Mouse (Mus musculus) CD8-positive naive resting alpha-beta T cell, adult 2 months (primary cell): ENCODE measurements at regions not wholly inside any gene's neighbourhood (a gene's known extent, or its start where the extent isn't known, plus 50 kb on each side); places are given as distances from the start of the nearest gene placed in this dataset.

Source experiments
- DNase-seq, 2 experiments: peaks; one replicate each; pipeline ENCODE4 v3.0.0; 2022; ENCODE audit warnings: low read depth in 2 of 2, low spot score in 2 of 2

- no peak for DNase-seq
Observed at GRCm38 (mm10) chr5:136619315-136620231, 52.3 kb upstream of the Cux1 start.

GRCm38 (mm10) chr5:136620234-136620633 lies 52.9 kb upstream of the Cux1 start:
- no peak for DNase-seq

GRCm38 (mm10) chr5:136621336-136622125 lies 54.2 kb upstream of the Cux1 start:
- no peak for DNase-seq

GRCm38 (mm10) chr5:136622152-136622551 lies 54.9 kb upstream of the Cux1 start:
- no peak for DNase-seq

DNA sequence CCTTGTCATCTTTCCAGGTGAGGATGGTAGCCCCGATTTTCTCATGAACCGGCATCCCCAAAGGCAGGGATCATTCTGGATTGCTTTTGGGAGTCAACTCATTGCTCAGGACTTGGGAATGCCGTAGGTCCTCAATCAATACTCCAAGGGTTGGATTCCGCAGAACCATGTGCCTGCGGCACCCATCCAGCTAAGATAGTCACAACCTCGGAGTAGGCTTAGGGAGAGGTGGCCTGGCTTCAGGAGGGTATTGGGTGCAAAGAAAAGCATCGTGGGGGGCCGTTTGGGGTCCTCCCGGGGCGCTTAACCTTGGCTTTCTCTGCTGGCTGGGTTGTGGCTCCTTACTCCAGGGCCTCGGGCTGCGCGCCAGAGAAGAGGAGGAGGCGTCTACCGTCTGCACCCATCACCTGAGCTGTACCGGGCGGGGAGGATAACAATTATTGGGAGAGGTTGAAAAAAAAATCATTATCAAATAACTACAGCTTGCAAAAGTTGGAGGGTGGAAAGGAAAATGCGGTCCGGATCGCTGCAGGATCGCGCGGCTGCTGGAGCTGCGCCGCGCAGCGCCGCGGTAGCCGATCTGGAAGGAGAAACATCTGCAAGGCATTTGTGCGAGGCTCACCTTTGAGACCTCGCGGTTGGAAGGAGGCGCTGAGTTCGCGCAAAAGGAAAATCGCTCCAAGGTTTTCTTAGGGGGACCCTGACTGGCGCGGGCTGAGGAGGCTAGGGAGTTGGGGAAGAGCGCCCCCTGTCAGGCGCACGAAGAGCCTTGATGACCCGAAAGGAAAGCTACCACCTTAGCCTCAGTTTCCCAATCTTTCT lies 55.6 kb upstream of the Cux1 start:
- DNase-seq, result peak; percentile 49 to 76

DNA sequence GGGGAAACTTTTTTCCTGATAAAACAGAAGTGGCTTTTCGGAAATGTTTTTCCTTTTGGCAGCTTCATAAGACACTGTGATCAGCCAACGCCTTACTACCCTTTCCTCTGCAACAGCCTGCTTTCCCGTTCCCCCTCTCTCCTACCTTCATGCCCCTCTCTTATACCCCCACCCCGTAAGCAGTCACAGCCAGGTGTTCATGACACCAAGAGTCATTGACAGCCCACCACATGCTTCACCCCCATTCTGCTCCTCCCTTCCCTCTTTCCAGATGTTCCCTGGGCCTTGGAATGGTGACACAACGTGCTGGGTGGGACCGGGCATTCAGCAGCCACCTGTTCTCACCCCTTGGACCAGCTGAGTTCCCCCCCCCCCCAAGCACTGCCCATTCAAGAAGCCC lies 56.5 kb upstream of the Cux1 start:
- DNase-seq, result no peak

DNA sequence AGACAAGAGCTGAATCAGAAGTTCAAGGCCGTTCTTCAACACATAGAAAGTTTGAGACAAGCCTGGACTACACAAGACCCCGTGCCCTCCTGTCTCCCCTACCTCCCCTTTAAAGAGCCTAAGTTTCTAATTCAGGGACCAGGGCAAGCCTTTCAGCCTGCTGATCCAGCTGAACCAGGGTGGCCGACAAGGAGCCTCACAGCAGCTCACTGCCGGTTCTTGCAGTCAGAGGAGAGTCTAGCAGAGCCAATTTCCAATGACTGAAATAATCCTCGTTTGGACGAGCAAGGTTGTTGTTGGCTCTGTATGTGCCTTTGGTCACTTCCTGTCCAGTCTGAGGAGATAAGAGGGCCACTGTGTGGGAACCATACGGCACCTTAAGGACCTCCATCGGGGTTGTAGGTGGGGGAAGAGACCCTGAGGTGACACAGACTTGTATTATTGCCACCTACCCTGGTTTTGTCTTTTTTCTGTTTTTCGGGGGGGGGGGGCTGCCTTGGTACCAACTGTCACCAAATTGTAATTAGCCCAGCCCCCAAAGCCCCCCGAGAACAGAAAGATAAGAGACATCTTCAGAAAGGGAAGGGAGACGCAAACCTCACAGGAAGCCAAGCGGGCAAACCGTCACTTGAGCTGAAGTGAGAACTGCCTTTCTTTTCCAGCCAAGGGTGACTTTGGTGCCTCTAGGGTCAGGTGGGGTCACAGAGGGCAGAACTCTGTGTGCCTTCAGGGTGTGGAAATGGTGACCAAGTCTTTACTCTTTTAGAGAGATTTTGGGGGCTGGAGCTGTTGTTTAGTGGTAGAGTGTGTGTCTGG lies 58.1 kb upstream of the Cux1 start:
- no peak for DNase-seq

DNA sequence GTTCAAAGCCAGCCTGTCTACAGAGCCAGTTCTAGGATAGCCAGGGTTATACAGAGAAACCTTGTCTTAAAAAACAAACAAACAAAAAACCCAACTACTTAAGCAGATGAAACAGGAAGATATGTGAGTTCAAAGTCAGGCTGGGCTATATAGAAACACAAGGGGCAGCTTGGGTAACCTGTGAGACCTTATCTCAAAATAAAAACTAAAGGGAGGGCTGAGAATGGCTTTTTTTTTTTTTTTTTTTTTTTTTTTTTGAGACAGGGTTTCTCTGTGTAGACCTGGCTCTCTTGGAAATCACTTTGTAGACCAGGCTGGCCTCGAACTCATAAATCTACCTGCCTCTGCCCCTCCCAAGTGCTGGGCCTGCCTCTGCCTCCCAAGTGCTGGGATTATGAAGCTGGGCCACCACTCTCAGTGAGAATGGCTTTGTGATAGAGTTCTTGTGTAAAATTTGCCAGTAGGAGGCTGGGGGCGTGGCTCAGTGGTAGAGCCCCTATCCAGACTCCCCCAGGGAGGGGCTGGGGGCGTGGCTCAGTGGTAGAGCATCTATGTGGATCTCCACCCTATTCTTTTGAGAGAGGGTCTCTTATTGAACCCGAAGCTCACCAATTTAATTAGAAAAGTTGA lies 59.0 kb upstream of the Cux1 start:
- DNase-seq, result peak in 1 of 2 experiments; percentile 9

GRCm38 (mm10) chr5:136626891-136627290 lies 59.6 kb upstream of the Cux1 start:
- DNase-seq, result no peak

GRCm38 (mm10) chr5:136627671-136628292 lies 60.5 kb upstream of the Cux1 start:
- no peak for DNase-seq

GRCm38 (mm10) chr5:136628502-136628901 lies 61.2 kb upstream of the Cux1 start:
- DNase-seq, result no peak

GRCm38 (mm10) chr5:136632286-136632685 lies 60.7 kb upstream of the Myl10 start:
- no peak for DNase-seq

- DNase-seq, result no peak
Observed at GRCm38 (mm10) chr5:136633901-136634300, 59.0 kb upstream of the Myl10 start.

GRCm38 (mm10) chr5:136635119-136635518 lies 57.8 kb upstream of the Myl10 start:
- DNase-seq, result no peak

DNA sequence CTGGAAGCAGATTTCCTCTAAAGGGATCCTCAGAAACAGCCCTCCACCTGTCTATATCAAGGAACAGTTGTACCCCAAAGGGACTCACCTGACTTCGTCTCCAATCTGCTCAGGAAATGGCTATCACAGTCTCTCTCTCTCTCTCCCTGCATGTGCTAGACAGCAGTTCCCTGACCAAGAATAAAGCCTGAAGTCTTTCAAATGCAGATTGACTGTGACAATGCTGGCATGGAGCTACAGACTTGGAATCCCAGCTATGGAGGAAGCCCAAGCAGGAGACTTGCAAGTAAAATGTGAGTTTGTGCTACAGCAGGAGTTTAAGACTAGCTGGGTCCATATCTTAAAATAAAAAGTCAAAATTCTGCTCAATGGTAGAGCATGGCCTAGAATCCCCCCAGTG lies 56.5 kb upstream of the Myl10 start:
- DNase-seq, result no peak

DNA sequence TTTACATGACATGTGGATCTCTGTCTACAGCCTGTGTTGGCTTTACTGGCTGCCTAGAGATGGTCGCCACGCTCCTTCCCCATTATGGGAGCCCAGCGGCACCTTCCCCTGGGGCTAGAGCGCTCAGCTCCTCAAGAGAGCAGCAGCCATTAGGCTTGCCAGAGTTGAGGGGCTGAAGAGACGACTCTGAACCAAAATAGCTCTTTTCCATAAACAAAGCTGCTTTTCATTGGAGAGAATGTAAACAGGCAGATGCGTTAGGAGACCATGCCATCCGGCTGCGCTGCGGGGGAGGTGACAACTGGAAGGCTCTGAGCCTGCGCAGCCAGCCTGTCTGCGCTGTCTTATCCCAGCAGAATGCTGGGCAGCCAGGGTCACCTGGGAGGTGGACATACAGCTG lies 55.1 kb upstream of the Myl10 start:
- DNase-seq, result no peak

- no peak for DNase-seq
Observed at GRCm38 (mm10) chr5:136640871-136641619, 51.9 kb upstream of the Myl10 start.

DNA sequence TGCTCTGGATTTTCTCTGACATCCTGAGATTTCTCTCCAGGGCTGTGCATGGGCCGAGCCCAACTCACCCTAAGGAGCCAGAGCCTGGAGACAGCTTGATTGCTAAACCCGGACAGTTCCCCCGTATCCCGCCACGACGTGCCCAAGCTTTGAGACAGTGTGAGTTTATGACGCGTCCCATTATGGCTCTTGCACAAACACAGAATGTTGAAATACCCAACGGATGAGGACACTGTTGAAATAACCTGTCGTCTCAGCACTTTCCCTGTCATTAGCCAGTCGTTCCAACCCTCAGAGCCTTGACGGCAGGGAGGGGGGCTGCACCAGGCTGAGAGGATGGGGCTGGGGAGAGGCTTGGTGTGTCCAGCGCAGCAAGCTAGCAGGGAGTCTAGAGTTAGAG lies 50.7 kb upstream of the Myl10 start:
- DNase-seq, result no peak
